Mouse (Mus musculus) left cerebral cortex, adult 2 months (tissue): ENCODE results near the gene Slamf9. TPM values are rescaled to one million over a fixed set of nuclear protein-coding genes. Genes with fewer than 3 reads are reported as not detected.

ENCODE experiments used
- DNase-seq, 2 experiments: peaks; one replicate each; pipeline ENCODE4 v3.0.0; 2021 to 2022; ENCODE audit warnings: low spot score in 2 of 2, mixed read lengths in 1 of 2; ENCODE audit errors: extremely low spot score in 1 of 2
- H3K27ac ChIP-seq: fragments of 200-600 bp; 2 replicates; pipeline ENCODE4 v1.8.1; 2022
- H3K4me3 ChIP-seq: fragments of 200-600 bp; 2 replicates; pipeline ENCODE4 v1.8.1; 2022
- CTCF ChIP-seq: fragments of 200-600 bp; IDR thresholded peaks from 2 replicates; pipeline ENCODE4 v1.8.1; 2022; ENCODE audit warnings: antibody characterized with exemption, mild to moderate bottlenecking, moderate library complexity
- intact Hi-C: fragments of 180-260 bp; cut with DNase I; formaldehyde crosslinking; loops from one replicate; pipeline ENCODE4 v1.15.1; 2025
- long read RNA-seq, 2 experiments: library from polyadenylated mRNA; stranded (forward); transcript quantifications; one replicate each; pipeline ENCODE4 v2.0.0; 2021; ENCODE audit warnings: borderline mapping rate in 2 of 2
- total RNA-seq, 2 experiments: library from RNA; stranded (reverse); gene quantifications; 2 replicates each; pipeline ENCODE4 v1.2.3; 2021

Gene Slamf9
- under 1 TPM; 0.70 to 0.79 TPM for total RNA-seq
- long read RNA-seq, experiment 1, partial matches to known transcripts, result 0 of 1 reads
- long read RNA-seq, experiment 1, other reads (novel, unspliced or antisense), result 0 of 1 reads
- long read RNA-seq, experiment 2, result 0 reads

DNA sequence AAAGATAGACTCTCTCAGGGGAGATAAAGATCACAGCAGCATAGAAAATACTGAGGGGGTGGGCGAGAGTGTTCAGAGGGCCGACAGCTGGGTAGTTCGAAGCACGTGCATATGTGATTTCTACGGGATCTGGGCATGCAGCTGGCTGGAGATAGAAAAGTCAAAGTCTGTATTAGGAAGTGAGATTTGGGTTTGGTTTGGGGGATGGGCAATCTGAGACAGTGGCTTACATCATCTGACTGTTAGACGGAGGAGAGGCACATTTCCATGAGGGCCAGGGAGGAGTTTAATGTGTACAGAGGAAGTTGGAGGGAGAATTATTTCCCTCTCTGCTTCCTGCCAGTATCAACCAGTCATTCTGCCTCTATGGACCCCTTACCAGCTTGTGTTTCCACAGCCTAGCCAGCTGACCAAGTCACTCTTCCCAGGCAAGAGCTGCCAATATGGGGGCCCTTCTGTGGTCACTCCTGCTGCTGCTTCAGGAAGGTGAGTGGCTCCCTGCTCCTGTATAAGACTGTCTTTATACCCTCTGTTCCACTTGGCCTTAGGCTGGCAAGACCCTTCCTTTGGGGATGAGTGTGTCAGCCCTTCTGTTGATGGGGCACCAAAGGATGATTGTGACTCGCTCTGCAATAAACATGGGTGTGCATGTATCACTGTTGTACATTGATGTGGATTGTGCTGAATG is at the start of gene Slamf9:
Slamf9 (plus strand) TSS at position 305 of the 688 bp plus-strand sequence.
- intact Hi-C loops, result no loop called here
- no peak within 1 kb of the TSS for H3K4me3 ChIP-seq
- DNase-seq, result no peak
- no peak within 1 kb of the TSS for H3K27ac ChIP-seq
- TF ChIP-seq CTCF, result no peak

DNA sequence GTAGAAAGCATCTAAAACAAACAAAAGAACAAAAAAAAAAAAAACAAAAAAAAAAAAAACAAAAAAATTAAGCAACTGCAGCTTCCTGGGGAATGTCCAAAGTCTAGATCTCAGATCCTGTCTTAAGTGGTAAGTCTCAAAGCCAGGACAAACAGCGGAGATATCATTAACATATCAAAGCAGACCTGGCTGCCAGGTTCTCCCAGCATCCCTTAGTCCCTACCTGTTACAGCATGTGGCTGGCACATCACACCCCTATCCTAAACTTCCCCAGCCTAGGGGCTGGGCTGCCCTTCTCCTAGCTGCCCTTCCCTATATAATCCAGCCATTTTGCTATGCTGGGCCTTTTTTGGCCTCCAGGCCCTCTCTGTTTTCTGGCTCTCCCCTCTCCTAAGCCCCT is 48.7 kb upstream of the Slamf9 start:
- Histone ChIP-seq H3K4me3 (no peak overlapping the region), H3K27ac (no peak overlapping the region)
- DNase-seq, result no peak
- intact Hi-C loops, result no loop called here
- TF ChIP-seq CTCF, result no peak

DNA sequence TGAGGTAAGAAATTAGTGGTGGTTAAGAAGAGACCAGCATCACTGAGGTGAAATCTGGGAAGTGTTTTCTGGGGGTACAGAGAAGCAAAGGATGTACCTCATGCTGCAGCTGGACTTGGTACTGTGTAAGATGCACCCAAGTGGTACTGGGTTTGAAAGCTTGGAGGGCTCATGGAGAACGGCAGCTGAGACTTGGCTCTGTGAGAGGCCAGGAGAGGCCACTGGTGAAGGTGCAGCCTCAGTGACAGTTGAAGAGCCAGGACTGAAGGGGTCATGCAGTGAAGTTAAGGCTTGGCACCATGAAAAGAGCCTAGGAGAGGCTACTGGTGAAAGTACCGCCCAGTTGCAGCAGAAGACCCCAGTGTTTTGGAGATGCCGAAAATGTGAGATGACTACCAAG is 47.3 kb upstream of the Slamf9 start:
- intact Hi-C loops, result no loop called here
- no peak for DNase-seq

DNA sequence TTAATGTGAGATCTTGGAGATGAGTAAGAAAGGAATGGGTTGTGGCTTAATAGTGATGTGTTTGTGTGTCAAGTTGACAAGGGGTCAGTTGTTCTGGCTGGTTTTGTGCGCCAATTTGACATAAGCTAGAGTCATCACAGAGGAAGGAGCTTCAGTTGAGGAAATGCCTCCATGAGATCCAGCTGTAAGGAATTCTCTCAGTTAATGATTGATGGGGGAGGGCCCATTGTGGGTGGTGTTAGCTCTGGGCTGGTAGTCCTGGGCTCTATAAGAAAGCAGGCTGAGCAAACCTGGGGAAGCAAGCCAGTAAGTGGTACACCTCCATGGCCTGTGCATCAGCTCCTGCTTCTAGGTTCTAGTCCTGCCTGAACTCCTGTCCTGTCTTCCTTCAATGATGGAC is 46.5 kb upstream of the Slamf9 start:
- intact Hi-C loops, result no loop called here
- Histone ChIP-seq H3K4me3 (no peak overlapping the region), H3K27ac (no peak overlapping the region)
- DNase-seq, result no peak
- no peak for TF ChIP-seq CTCF

More for the DNA sequence above, 47.3 kb upstream of the Slamf9 start:
- Histone ChIP-seq H3K27ac (no peak overlapping the region), H3K4me3 (no peak overlapping the region)
- TF ChIP-seq CTCF, result no peak

DNA sequence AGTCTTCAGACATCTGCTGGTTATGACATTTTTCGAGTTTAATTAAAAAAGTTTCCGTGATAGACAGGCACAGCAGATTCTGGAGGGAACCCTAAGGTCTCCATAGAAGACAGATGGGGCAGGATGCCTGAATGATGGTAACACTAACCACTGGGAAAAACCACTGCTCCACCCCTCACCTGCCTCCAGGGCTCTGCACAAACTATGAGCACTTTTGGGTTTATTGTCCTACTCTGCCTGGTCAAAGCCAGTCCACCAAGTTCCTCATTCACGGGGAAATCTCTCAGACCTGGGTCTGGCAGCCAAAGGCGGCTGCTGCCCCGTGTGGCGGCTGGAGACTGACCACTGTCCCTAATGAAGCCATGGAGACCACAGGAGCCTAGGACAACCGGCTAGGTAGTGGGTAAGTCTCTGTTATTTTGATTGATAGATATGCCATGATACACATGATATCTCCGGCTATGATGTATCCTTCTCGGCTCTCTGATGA is 44.4 kb upstream of the Slamf9 start:
- TF ChIP-seq CTCF, result no peak; the same call in 1 of the 2 replicates
- no peak for DNase-seq
- no peak overlapping the region for H3K27ac ChIP-seq
- no peak overlapping the region for H3K4me3 ChIP-seq
- intact Hi-C loops, result no loop called here

DNA sequence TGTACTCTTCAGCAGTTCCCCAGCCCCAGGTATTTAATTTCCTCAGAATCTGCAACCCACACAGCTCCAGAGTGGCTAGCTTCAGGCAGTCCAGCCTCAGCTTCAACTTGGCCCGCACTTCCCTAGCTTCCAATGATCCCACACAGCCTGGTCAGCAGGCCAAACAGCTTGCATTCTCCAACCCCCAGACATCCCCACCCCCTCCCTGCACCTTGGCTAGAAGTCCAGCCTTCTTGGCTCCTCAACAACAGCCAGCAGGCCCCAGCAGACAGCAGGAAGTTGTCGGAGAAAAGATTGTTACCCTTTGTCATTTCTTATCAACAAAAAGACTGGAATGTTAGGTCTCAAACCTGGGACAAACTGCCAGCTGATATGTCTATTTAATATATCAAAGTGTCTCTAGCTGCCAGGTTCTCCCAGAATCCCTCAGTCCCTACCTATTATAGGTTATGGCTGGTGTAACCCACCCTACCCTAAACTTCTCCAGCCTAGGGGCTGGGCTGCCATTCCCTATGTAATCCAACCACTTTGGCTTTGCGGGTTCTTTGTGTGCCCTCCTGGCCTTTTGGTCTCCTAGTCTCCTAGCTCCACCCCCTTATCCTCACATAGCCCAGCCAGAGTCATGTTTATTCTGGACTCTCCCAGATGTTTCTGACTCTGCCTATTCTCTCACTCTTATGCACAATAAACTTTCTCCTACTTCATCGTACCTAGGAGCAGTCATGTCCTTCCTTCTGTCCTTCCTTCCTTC is 43.1 kb upstream of the Slamf9 start:
- TF ChIP-seq CTCF, result no peak
- intact Hi-C loops, result no loop called here
- DNase-seq, result no peak
- Histone ChIP-seq H3K4me3 (no peak overlapping the region), H3K27ac (no peak overlapping the region)

DNA sequence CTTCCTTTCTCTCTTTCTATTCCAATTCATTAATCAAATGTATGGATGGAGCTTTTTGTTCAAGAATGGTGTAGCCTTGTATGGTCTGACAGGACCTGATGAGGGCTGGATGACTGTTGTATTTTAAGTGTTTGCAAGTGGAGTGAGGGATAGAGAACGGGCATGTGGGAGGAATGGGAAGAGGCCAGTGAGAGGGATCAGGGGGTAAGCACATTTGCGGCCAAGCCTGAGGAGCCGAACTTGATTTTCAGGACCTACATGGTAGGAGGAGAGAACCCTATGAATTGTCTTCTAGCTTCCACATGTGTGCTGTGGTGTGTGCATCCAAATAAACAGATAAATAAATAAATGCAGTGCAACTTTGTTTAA is 42.6 kb upstream of the Slamf9 start:
- no peak for DNase-seq
- intact Hi-C loops, result no loop called here
- TF ChIP-seq CTCF, result no peak
- Histone ChIP-seq H3K4me3 (no peak overlapping the region), H3K27ac (no peak overlapping the region)

DNA sequence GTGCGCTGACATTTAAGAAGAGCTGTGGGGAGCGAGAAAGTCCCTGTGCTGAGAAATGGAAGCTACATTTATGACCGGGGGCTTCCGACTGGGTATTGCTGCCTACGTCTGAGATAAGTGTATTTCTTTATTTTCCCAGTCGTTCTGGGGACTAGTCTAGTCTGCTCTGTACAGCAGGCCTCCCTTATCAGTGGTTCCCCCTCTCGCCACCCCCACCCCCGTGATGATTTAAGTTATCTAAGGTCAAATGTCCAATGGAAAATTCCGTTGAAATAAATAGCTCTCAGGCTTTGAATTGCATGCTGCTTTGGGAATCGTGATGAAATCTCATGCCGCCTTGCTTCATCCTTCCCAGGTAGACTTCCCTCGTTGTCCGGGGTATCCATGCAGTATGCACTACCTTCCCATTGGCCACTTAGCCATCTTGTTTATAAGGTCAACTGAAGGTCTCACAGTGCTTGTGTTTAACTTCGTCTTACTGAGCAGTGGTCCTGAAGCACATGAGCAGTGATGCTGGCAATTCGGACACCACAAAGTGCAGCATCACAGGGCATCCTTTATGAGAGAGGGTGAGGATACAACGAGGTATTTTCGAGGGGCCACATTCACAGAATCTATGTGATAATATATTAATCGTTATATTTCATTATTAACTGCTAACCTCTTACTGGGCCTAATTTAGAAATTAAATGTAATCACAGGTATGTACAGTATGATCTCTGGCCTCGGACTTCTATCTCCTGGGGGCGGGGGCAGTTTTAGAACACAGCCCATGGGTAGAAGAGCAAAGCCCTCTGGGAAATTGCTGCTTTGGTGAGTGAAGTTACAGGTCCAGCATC is 41.9 kb upstream of the Slamf9 start:
- DNase-seq, result no peak
- H3K27ac ChIP-seq, result no peak overlapping the region
- no peak for TF ChIP-seq CTCF
- intact Hi-C loops, result no loop called here
- no peak overlapping the region for H3K4me3 ChIP-seq

DNA sequence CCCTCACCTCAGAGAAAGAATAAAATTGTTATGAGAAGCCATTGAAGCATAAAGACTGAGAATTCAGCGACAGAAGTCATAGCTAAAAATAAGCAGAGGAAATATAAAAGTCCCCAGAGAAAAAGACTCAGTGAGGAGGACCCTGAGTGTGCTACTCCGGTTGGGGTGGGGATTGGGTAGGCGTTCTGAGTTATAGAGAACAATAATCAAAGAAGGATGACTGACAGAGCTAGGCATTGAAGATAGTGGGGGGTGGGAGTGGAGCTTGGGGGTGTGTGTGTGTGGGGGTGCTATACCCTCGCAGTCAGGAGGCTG is 41.4 kb upstream of the Slamf9 start:
- no peak overlapping the region for H3K27ac ChIP-seq
- no peak for TF ChIP-seq CTCF
- intact Hi-C loops, result no loop called here
- H3K4me3 ChIP-seq, result no peak overlapping the region
- no peak for DNase-seq

DNA sequence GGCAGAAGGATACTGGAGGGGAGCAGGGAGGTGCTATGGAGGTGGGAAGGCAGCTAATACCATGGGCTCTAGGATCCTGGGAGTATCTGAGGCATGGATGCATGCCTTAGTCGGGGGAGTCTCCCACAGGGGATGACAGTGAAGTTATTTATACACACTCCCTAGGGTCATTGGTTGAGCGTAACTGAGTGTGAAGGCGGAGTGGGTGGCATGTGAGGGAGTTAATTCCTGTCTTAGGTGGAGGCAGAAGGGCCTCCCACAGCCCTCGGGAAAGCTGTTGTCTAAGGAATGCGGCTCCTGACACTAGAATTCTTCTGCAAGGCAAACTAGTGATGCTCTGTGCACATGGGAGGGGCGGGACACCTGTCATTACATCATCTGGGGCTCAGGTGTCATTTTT is 38.4 kb upstream of the Slamf9 start:
- H3K27ac ChIP-seq, result no peak overlapping the region
- intact Hi-C loops, result no loop called here
- no peak for TF ChIP-seq CTCF

DNA sequence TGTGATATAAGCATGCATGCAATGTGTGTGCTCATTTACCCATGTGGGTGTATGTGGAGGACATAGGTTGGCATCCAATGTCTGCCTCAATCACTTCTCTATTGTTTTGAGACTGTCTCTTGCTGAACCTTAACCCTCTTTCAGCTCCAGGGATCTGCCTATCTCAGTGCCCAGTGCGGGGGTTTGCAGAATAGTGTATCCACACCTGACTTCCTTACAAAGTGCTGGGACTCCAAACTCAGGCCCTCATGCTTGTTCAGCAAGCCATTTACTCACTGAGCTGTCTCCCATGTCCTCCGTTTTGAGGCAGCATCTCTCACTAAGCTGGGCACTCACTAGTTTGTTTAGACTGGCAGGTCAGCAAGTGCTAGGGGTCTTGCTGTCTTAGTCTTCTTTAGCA is 36.5 kb upstream of the Slamf9 start:
- DNase-seq, result no peak
- intact Hi-C loops, result no loop called here
- no peak overlapping the region for H3K4me3 ChIP-seq
- H3K27ac ChIP-seq, result no peak overlapping the region
- TF ChIP-seq CTCF, result no peak

More for the DNA sequence above, 38.4 kb upstream of the Slamf9 start:
- DNase-seq, result no peak
- no peak overlapping the region for H3K4me3 ChIP-seq

DNA sequence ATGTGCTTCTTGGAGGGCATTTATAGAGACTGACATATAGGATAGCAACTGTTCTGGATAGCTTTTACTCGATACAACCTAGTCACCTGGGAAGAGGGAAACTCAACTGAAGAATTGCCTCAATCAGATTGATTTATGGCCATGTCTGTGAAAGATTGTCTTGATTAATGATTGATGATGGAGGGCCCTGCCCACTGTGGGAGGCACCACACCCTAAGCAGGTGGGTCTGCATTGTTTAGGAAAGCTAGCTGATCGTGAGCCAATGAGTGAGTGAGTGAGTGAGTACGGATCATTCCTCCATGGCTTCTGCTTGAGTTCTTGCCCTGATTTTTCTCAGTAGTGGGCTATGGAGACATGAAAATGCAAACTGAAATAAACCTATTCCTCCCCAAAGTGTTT is 34.6 kb upstream of the Slamf9 start:
- no peak for TF ChIP-seq CTCF
- Histone ChIP-seq H3K27ac (no peak overlapping the region), H3K4me3 (no peak overlapping the region)
- intact Hi-C loops, result no loop called here
- DNase-seq, result no peak
